In genomic region chr11:116440408-116441068, GRCm38 (mm10) we compare ENCODE assay signal across 9 mouse cellular contexts. TPM values are rescaled to one million over a fixed set of nuclear protein-coding genes. Genes with fewer than 3 reads are reported as not detected.
DNase-seq lines count a peak whose midpoint lies in the region; ATAC-seq and TF ChIP-seq lines count a peak whose summit lies in the region.
"Had no signal": no experiment of that assay in that cellular context is flagged by ENCODE, and none has a peak within 500 bp of the region (broad histone marks: within the 10 kb centered on the region; RNA-seq: fewer than 3 reads in every experiment).

No protein-coding gene starts in this region.

- TF ChIP-seq RAD21 in CH12.LX (IDR thresholded peaks at IDR 0.05; ENCODE audit: low read depth, low read length) = no peak

- 88% methylated on average over 7 of the region's 7 CpGs for WGBS in hindbrain, embryonic 12.5 days
- WGBS in hindbrain, embryonic 11.5 days = 86% methylated on average over 7 of the region's 7 CpGs
- WGBS in embryonic facial prominence, embryonic 14.5 days = 81% methylated on average over 7 of the region's 7 CpGs
- WGBS in hindbrain, postnatal 0 days = 64% methylated on average over 7 of the region's 7 CpGs

- no peak overlapping the region for H3K4me2 ChIP-seq in hindbrain, embryonic 12.5 days (replicated peaks)
- H3K4me2 ChIP-seq in hindbrain, embryonic 11.5 days (replicated peaks; ENCODE audit: low read depth, low read length) = no peak overlapping the region
- no peak overlapping the region for H3K4me2 ChIP-seq in CH12.LX (ENCODE audit: insufficient read depth, low read depth, poor library complexity, severe bottlenecking)
- H3K4me2 ChIP-seq in embryonic facial prominence, embryonic 14.5 days (ENCODE audit: low read depth, low read length) = no peak overlapping the region
- H3K4me2 ChIP-seq in hindbrain, postnatal 0 days (ENCODE audit: low read depth, low read length) = no peak overlapping the region

- H3K9ac ChIP-seq in hindbrain, embryonic 12.5 days = no peak overlapping the region
- H3K9ac ChIP-seq in hindbrain, embryonic 11.5 days (ENCODE audit: low read depth, low read length) = no peak overlapping the region
- no peak overlapping the region for H3K9ac ChIP-seq in CH12.LX (ENCODE audit: insufficient read depth, low read depth)
- H3K9ac ChIP-seq in embryonic facial prominence, embryonic 14.5 days (ENCODE audit: low read depth, low read length) = no peak overlapping the region
- H3K9ac ChIP-seq in hindbrain, postnatal 0 days (replicated peaks; ENCODE audit: low read length) = no peak overlapping the region

- TF ChIP-seq CTCF in CH12.LX (conservative IDR thresholded peaks at IDR 0.05 in 1 of 2, IDR thresholded peaks at IDR 0.05 in 1 of 2; ENCODE audit: low read depth in 2 of 2, low read length in 2 of 2) = no peak
- TF ChIP-seq CTCF in hindbrain, postnatal 0 days (IDR thresholded peaks at IDR 0.05; ENCODE audit: low read depth) = no peak

- dilution Hi-C loops in CH12.LX (cut with MboI; ENCODE audit: extremely low pct_ligation_motif_present, extremely low pct_unique_long_range_greater_than_20kb, low sequenced_read_pairs) = no loop called here

- no peak for ATAC-seq in hindbrain, embryonic 12.5 days (ENCODE audit: low FRiP score)
- no peak for ATAC-seq in hindbrain, embryonic 11.5 days (ENCODE audit: low FRiP score)
- ATAC-seq in embryonic facial prominence, embryonic 14.5 days (ENCODE audit: low read depth) = no peak
- ATAC-seq in hindbrain, postnatal 0 days = no peak
- no peak for ATAC-seq in inflammation-experienced regulatory T-cells, adult 6 months

- peaks cover 29% of the 10 kb centered on the region for H3K4me1 ChIP-seq in hindbrain, embryonic 12.5 days
- H3K4me1 ChIP-seq in hindbrain, embryonic 11.5 days (replicated peaks; ENCODE audit: control insufficient read depth, insufficient read depth, low read length) = peaks cover 16% of the 10 kb centered on the region
- H3K4me1 ChIP-seq in CH12.LX (ENCODE audit: control insufficient read depth in 1 of 2, insufficient read depth in 2 of 2) = peaks cover 55 to 87% of the 10 kb centered on the region in 2 experiments
- peaks cover 10% of the 10 kb centered on the region for H3K4me1 ChIP-seq in embryonic facial prominence, embryonic 14.5 days (ENCODE audit: control insufficient read depth, insufficient read depth, low read length)
- H3K4me1 ChIP-seq in hindbrain, postnatal 0 days (ENCODE audit: insufficient read depth, low read length) = peaks cover 13% of the 10 kb centered on the region; the same call in 1 of the 2 replicates

- TF ChIP-seq EP300 in CH12.LX (IDR thresholded peaks at IDR 0.05; ENCODE audit: low read length) = no peak

- no peak overlapping the region for H3K4me3 ChIP-seq in hindbrain, embryonic 12.5 days
- no peak overlapping the region for H3K4me3 ChIP-seq in hindbrain, embryonic 11.5 days (ENCODE audit: low read depth, low read length)
- no peak overlapping the region for H3K4me3 ChIP-seq in CH12.LX (replicated peaks in 1 of 3; ENCODE audit: low read depth in 2 of 3, low read length in 2 of 3, poor library complexity in 1 of 3)
- no peak overlapping the region for H3K4me3 ChIP-seq in embryonic facial prominence, embryonic 14.5 days (ENCODE audit: low read depth, low read length)
- no peak overlapping the region for H3K4me3 ChIP-seq in hindbrain, postnatal 0 days (ENCODE audit: low read length)
- H3K4me3 ChIP-seq: megakaryocyte, embryonic 14.5 days had no signal

- no peaks in the 10 kb centered on the region for H3K9me3 ChIP-seq in hindbrain, embryonic 12.5 days (replicated peaks)
- H3K9me3 ChIP-seq in hindbrain, embryonic 11.5 days (ENCODE audit: control insufficient read depth, low read length) = no peaks in the 10 kb centered on the region
- H3K9me3 ChIP-seq in CH12.LX (replicated peaks; ENCODE audit: low read length) = no peaks in the 10 kb centered on the region
- H3K9me3 ChIP-seq in embryonic facial prominence, embryonic 14.5 days (ENCODE audit: control insufficient read depth, low read length) = no peaks in the 10 kb centered on the region
- no peaks in the 10 kb centered on the region for H3K9me3 ChIP-seq in hindbrain, postnatal 0 days (ENCODE audit: low read length)
- H3K9me3 ChIP-seq: megakaryocyte, embryonic 14.5 days had no signal

- H3K27me3 ChIP-seq in hindbrain, embryonic 12.5 days = no peaks in the 10 kb centered on the region
- H3K27me3 ChIP-seq in hindbrain, embryonic 11.5 days (ENCODE audit: control insufficient read depth, insufficient read depth, low read length) = no peaks in the 10 kb centered on the region
- H3K27me3 ChIP-seq in CH12.LX (replicated peaks) = no peaks in the 10 kb centered on the region
- no peaks in the 10 kb centered on the region for H3K27me3 ChIP-seq in embryonic facial prominence, embryonic 14.5 days (replicated peaks; ENCODE audit: control insufficient read depth, insufficient read depth, low read length)
- no peaks in the 10 kb centered on the region for H3K27me3 ChIP-seq in hindbrain, postnatal 0 days (ENCODE audit: insufficient read depth, low read length)

- DNase-seq in hindbrain, embryonic 11.5 days (ENCODE audit: low spot score) = no peak
- no peak for DNase-seq in CH12.LX (ENCODE audit: extremely low read depth)
- peak; percentile 46 for DNase-seq in embryonic facial prominence, embryonic 14.5 days (ENCODE audit: low spot score)
- DNase-seq in hindbrain, postnatal 0 days (ENCODE audit: low spot score) = peak; percentile 29
- DNase-seq in right cerebral cortex, postnatal 25 days = no peak
- no peak for DNase-seq in embryo, embryonic 9.5 days (ENCODE audit: extremely low spot score)

- TF ChIP-seq POLR2A in CH12.LX (IDR thresholded peaks at IDR 0.05; ENCODE audit: low read depth, low read length) = peak; percentile 32; the same call in 1 of the 2 replicates

- H3K27ac ChIP-seq in hindbrain, embryonic 12.5 days = 0 out of 2 replicates have a peak overlapping the region, but pooled peaks have one; percentile 35
- H3K27ac ChIP-seq in hindbrain, embryonic 11.5 days (ENCODE audit: low read depth, low read length) = no peak overlapping the region
- H3K27ac ChIP-seq in CH12.LX (ENCODE audit: insufficient read depth, low read depth) = peak overlapping the region; percentile 95
- no peak overlapping the region for H3K27ac ChIP-seq in embryonic facial prominence, embryonic 14.5 days (replicated peaks; ENCODE audit: low read depth, low read length)
- no peak overlapping the region for H3K27ac ChIP-seq in hindbrain, postnatal 0 days

- H3K79me2 ChIP-seq in CH12.LX (replicated peaks; ENCODE audit: control insufficient read depth, extremely low read depth, insufficient read depth, poor library complexity, severe bottlenecking) = peaks cover 23% of the 10 kb centered on the region

- peaks cover 32% of the 10 kb centered on the region for H3K36me3 ChIP-seq in hindbrain, embryonic 12.5 days
- H3K36me3 ChIP-seq in hindbrain, embryonic 11.5 days (ENCODE audit: control insufficient read depth, insufficient read depth, low read length) = 0 out of 2 replicates have a peak, but pooled peaks cover 4% of the 10 kb centered on the region
- H3K36me3 ChIP-seq in CH12.LX (replicated peaks in 1 of 2; ENCODE audit: control insufficient read depth in 1 of 2, insufficient read depth in 1 of 2, low read length in 1 of 2) = peaks cover 19 to 45% of the 10 kb centered on the region in 2 experiments
- peaks cover 33% of the 10 kb centered on the region for H3K36me3 ChIP-seq in embryonic facial prominence, embryonic 14.5 days (ENCODE audit: control insufficient read depth, insufficient read depth, low read length)
- H3K36me3 ChIP-seq in hindbrain, postnatal 0 days (ENCODE audit: insufficient read depth, low read length) = peaks cover 8% of the 10 kb centered on the region; the same call in 1 of the 2 replicates

- in situ Hi-C loops in CH12.LX (cut with MboI; ENCODE audit: low pct_ligation_motif_present, low pct_unique_long_range_greater_than_20kb, low sequenced_read_pairs) = loop anchor here (5.0 kb wide), 1 partner anchor 38 kb away; no protein-coding TSS in a partner anchor

RNA-seq across cellular contexts. Expression of gene Ubald2, which starts 6.6 kb away (rescaled TPM):
- polyA plus RNA-seq in hindbrain, embryonic 12.5 days (2016; fragmentation: Nextera tagmentation; extraction: Ambion mirVana) = 46.6 and 50.6 TPM in 2 replicates
- 77.9 and 81.2 TPM in 2 replicates for polyA plus RNA-seq in hindbrain, embryonic 11.5 days (2014; fragmentation: Nextera tagmentation; extraction: Ambion mirVana)
- 321 and 436 TPM in 2 replicates for total RNA-seq in CH12.LX (2012; rRNA removed)
- total RNA-seq in CH12.LX (2014; rRNA removed) = 291 and 336 TPM in 2 replicates
- polyA plus RNA-seq in CH12.LX (2012; ENCODE audit: insufficient read length, low read depth) = 222 and 228 TPM in 2 replicates
- polyA plus RNA-seq in embryonic facial prominence, embryonic 14.5 days (2014; fragmentation: Nextera tagmentation; extraction: Ambion mirVana) = 46.3 and 47.6 TPM in 2 replicates
- 67.9 and 102 TPM in 2 replicates for total RNA-seq in hindbrain, postnatal 0 days (2014; rRNA removed)
- 39.3 and 41.7 TPM in 2 replicates for polyA plus RNA-seq in hindbrain, postnatal 0 days (2015; fragmentation: Nextera tagmentation; extraction: Ambion mirVana)
- 10 to 100 TPM; 10.4 to 14.6 (median 10.6) TPM for polyA plus RNA-seq in inflammation-experienced regulatory T-cells, adult 6 months (2017; shearing (Covaris generic))

RNA-seq across cellular contexts. Expression of gene Qrich2, which starts 25.5 kb away (rescaled TPM):
- 0.18 and 0.39 TPM in 2 replicates for polyA plus RNA-seq in hindbrain, embryonic 12.5 days (2016; fragmentation: Nextera tagmentation; extraction: Ambion mirVana)
- polyA plus RNA-seq in hindbrain, embryonic 11.5 days (2014; fragmentation: Nextera tagmentation; extraction: Ambion mirVana) = 0.17 TPM in 1 of 2 replicates, not detected in the other
- 0.13 and 0.38 TPM in 2 replicates for total RNA-seq in CH12.LX (2012; rRNA removed)
- 0.23 and 0.32 TPM in 2 replicates for total RNA-seq in CH12.LX (2014; rRNA removed)
- polyA plus RNA-seq in CH12.LX (2012; ENCODE audit: insufficient read length, low read depth) = 0.29 and 0.37 TPM in 2 replicates
- polyA plus RNA-seq in embryonic facial prominence, embryonic 14.5 days (2014; fragmentation: Nextera tagmentation; extraction: Ambion mirVana) = 0.14 and 0.30 TPM in 2 replicates
- total RNA-seq in hindbrain, postnatal 0 days (2014; rRNA removed) = not detected in 2 replicates
- polyA plus RNA-seq in hindbrain, postnatal 0 days (2015; fragmentation: Nextera tagmentation; extraction: Ambion mirVana) = 0.30 and 0.31 TPM in 2 replicates
- not detected for polyA plus RNA-seq in inflammation-experienced regulatory T-cells, adult 6 months (2017; shearing (Covaris generic))

RNA-seq across cellular contexts. Expression of gene Rnf157, which starts 27.7 kb away (rescaled TPM):
- 44.8 and 47.2 TPM in 2 replicates for polyA plus RNA-seq in hindbrain, embryonic 12.5 days (2016; fragmentation: Nextera tagmentation; extraction: Ambion mirVana)
- polyA plus RNA-seq in hindbrain, embryonic 11.5 days (2014; fragmentation: Nextera tagmentation; extraction: Ambion mirVana) = 16.0 and 23.1 TPM in 2 replicates
- total RNA-seq in CH12.LX (2012; rRNA removed) = 17.2 and 39.3 TPM in 2 replicates
- total RNA-seq in CH12.LX (2014; rRNA removed) = 7.2 and 8.7 TPM in 2 replicates
- polyA plus RNA-seq in CH12.LX (2012; ENCODE audit: insufficient read length, low read depth) = 8.7 and 10.9 TPM in 2 replicates
- polyA plus RNA-seq in embryonic facial prominence, embryonic 14.5 days (2014; fragmentation: Nextera tagmentation; extraction: Ambion mirVana) = 17.7 and 18.2 TPM in 2 replicates
- total RNA-seq in hindbrain, postnatal 0 days (2014; rRNA removed) = 108 and 117 TPM in 2 replicates
- polyA plus RNA-seq in hindbrain, postnatal 0 days (2015; fragmentation: Nextera tagmentation; extraction: Ambion mirVana) = 53.0 and 60.5 TPM in 2 replicates
- polyA plus RNA-seq in inflammation-experienced regulatory T-cells, adult 6 months (2017; shearing (Covaris generic)) = 10 to 100 TPM in 1 of 3 experiments, 1 to 10 TPM in 2; 3.0 to 15.1 (median 8.5) TPM

RNA-seq across cellular contexts. Expression of gene Prpsap1, which starts 53.5 kb away (rescaled TPM):
- 164 and 179 TPM in 2 replicates for polyA plus RNA-seq in hindbrain, embryonic 12.5 days (2016; fragmentation: Nextera tagmentation; extraction: Ambion mirVana)
- 164 and 169 TPM in 2 replicates for polyA plus RNA-seq in hindbrain, embryonic 11.5 days (2014; fragmentation: Nextera tagmentation; extraction: Ambion mirVana)
- 114 and 118 TPM in 2 replicates for total RNA-seq in CH12.LX (2012; rRNA removed)
- total RNA-seq in CH12.LX (2014; rRNA removed) = 79.8 and 93.5 TPM in 2 replicates
- polyA plus RNA-seq in CH12.LX (2012; ENCODE audit: insufficient read length, low read depth) = 112 and 114 TPM in 2 replicates
- polyA plus RNA-seq in embryonic facial prominence, embryonic 14.5 days (2014; fragmentation: Nextera tagmentation; extraction: Ambion mirVana) = 122 and 145 TPM in 2 replicates
- 99.7 and 105 TPM in 2 replicates for total RNA-seq in hindbrain, postnatal 0 days (2014; rRNA removed)
- 148 and 150 TPM in 2 replicates for polyA plus RNA-seq in hindbrain, postnatal 0 days (2015; fragmentation: Nextera tagmentation; extraction: Ambion mirVana)
- 10 to 100 TPM; 23.4 to 58.2 (median 50.6) TPM for polyA plus RNA-seq in inflammation-experienced regulatory T-cells, adult 6 months (2017; shearing (Covaris generic))

Comparison
In these comparisons a context has a peak if more than half of its experiments do, and no peak if none do; other contexts are left out.
1. H3K27ac ChIP-seq: peak in hindbrain, embryonic 12.5 days (single experiment) and CH12.LX (single experiment); none in hindbrain, embryonic 11.5 days (single experiment), embryonic facial prominence, embryonic 14.5 days (single experiment) and hindbrain, postnatal 0 days (single experiment).
2. DNase-seq: peak in embryonic facial prominence, embryonic 14.5 days (single experiment) and hindbrain, postnatal 0 days (single experiment); none in hindbrain, embryonic 11.5 days (single experiment), CH12.LX (single experiment), right cerebral cortex, postnatal 25 days (single experiment) and embryo, embryonic 9.5 days (single experiment).